Mouse (Mus musculus) urinary bladder, adult 2 months (tissue): Measurements from ENCODE around the gene Insm1. TPM values are rescaled to one million over a fixed set of nuclear protein-coding genes. Genes with fewer than 3 reads are reported as not detected.

Experiments used
- DNase-seq: peaks from one replicate; pipeline ENCODE4 v3.0.0; 2022; ENCODE audit warnings: low spot score
- polyA plus RNA-seq: library from polyadenylated mRNA; depleted of rRNA; stranded (reverse); fragments of >200 nt; gene quantifications from 2 replicates; pipeline ENCODE4 v1.2.3, GENCODE M21; 2012

Insm1 gene
- polyA plus RNA-seq, 1 experiment = 0.03 TPM

DNA sequence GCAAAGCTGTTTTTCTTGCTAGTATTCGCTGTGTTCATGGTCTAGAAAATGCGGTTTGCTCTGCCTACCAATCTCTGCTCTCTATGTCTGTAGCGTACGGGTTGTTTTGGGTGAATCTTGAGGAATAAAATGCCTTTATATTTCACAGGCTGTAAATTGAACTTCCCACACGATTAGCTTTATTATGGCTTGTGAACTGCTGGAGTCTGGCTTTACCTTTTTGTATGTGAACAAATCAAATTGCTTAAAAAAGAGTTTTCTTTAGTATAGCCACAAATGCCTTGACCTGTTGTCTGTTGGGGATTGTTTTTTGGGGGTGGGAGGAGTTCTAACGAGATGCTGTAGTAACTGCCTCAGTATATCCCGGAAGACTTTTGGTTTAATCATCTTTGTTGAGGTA, 2.4 kb downstream of the Insm1 start:
- DNase-seq = no peak

DNA sequence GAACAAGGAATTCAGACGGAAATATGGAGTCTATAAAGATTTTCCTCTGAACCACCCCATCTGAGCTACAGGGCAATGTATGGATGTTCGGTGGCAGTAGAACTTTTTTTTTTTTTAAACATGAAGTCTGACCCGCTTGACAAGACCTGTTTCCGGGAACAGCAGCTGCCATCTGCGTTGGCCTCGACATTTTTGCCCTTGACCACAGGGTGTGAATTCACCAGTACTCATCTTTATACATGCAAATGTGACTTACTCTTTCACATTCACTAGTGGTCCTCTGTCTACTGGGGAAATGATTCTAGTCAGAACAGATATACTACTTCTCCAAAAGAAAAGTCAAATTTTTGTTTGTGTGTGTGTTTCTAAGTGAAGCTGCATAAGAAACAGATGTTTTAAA, 4.1 kb downstream of the Insm1 start:
- DNase-seq = no peak

DNA sequence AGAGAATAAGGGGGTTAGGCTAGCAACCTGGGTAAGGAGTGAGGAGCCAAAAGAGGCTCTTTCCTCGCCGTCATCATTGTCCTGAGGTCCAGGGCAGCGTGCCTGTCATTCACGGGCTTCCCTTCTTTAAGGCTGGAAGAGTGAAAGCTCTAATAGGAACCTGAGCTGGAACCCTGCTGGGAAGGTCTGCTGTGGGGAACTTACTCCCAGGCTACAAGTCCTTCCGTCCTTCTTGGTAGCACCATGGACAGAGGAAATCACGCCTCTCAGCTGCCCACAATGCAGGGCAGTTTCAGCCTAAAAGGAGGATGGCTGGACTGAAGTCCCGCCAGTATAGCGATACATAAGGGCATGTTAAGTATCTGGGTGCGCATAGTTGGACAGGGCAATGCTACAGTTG, 4.8 kb downstream of the Insm1 start:
- no peak for DNase-seq

DNA sequence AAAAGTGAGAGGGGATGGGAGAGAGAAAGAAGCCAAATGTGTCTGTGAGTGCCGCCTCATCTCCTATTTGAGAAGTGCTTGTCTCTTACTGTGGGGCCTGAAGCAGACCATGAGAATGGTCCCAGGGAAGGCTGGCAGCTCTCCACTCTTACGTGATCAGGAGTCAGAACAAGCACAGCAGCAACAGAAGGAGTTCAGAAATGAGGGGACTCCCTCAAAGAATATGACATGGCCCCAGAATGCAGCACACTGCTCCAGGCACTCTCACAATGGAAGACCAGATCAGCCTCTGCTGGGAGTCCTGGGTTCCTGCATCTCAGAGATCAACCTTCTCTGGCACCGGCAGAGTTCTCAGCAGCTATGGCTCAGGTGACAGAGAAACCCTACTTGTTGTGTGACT, 5.9 kb downstream of the Insm1 start:
- DNase-seq = no peak

DNA sequence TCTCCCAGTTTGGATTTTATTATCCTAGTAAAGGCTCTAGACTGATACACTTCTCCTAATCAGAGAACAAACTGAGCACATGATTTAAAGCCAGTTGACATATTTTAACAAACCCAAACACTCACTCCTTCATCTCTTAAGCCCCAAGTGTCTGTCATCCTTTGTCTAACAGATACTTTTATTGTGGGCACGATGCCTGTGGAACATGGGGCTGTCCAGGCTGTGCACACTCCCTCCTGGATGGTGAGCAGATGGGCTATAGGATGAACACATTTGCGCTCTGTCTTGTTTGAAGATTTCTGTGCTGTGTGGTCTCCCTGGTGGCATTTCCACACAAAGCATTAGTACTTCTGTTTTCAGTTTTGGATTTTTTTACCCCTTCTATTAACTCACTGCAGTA, 6.7 kb downstream of the Insm1 start:
- no peak for DNase-seq

DNA sequence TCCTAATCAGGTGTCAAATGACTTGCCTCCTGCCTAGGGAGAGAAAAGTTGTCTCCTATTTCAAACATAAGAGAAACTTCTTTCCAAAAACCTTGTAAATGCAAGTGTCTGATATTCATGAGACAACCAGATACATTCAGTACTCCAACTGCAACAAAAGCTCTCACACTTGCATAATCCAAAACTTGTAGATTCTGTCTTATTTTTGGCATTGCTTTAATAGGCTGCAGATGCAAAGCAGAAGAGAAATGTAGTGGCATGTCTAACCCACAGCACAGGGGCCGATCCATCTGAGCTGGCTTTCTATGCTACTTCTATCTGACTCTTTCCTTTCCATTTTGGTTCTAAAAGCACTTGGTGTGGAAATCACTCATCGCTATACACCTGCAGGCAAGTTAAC, 9.8 kb downstream of the Insm1 start:
- no peak for DNase-seq

DNA sequence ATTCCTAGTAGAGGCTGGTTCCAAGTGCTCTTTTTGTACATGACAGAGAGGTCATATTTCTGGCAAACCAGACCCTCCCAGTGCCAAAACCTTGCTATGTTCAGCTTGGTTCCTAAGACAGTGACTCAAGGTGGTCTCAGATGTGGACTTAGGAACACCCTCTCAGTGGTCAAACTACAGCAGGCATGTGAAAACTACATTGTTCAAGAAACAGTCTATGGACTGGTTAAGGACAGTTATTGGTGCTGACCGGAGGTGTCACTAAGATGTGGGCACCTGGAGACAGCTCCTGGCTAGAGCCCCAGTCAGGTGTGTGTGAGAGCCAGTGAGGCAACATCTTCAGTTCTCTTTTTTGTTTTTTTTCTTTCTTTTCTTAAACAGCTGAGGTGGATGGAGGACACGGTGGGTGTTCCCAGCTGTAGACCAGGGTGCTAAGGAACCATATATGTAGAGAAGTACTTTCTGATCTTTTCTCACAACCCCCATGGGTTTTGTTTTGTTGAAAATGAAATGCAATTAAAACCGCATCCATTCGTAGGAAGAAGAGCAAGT, 17.6 kb downstream of the Insm1 start:
- DNase-seq = no peak

DNA sequence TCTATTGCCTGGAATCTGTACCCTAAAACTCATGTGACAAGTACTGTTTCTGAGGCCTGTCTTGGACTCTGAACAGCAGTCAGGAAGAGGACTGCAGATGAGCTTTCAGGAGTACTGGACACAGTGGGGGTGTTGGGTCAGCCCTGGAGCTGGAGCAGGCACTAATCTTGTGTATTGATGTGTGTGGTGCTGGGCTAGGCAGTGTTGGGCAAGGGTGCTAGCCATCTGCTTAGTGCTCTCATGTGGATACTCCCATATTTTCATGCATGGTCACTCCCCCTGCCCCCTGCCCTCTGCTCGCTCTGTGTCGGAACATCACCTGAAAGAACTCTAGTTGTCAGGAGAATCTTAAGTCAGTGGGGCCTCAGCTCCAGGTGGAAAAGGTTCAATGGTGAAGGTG, 22.3 kb downstream of the Insm1 start:
- DNase-seq = no peak

DNA sequence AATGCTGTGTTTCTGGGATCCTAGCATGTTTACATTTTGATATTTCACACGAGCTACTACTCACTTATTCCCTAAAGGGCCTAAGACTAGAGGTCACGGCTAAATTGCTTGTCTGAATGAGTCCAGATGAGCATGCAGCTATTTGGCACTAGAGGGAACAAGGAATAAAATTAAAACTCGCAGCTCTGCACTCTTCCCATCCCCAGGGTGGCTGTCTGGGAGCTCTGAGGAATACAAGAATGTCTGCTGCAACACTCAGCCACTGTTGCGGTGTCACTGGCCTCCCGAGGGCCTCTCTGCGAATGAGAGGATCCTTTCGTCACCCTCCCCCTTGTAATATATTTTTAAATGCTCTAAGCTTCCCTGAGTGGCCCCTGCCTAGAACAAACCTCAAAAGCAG, 23.7 kb downstream of the Insm1 start:
- no peak for DNase-seq

DNA sequence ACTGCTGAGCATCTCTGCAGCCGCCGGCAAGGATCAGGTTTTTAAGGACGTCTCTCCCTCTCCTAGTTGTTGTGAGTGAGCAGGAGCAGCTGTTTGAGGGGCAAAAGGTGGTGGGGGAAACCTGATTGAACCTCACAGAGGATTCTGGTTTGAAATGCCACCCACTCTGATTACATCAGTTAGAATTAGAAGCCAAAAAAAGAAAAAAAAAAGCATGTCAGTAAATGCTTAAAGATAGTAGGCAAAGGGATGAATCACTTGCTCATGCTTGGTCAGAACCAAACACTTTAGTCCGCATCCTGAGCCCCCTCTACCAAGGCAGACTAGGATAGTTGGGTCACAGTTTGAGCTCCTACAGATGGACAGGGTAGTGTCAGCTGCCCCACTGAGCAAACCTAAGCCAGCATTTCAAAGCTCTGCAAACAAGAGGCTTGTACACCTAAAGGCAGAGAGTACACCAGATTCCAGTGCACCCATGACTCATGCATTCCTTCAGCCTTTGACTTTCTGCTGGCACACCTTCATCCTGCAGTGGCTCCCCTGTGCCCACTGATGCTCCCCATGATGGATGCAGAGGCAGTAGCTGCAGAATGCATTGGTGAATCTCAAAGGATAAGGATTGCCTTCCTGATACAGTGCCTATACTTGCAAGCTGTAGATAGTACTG, 24.8 kb downstream of the Insm1 start:
- no peak for DNase-seq

DNA sequence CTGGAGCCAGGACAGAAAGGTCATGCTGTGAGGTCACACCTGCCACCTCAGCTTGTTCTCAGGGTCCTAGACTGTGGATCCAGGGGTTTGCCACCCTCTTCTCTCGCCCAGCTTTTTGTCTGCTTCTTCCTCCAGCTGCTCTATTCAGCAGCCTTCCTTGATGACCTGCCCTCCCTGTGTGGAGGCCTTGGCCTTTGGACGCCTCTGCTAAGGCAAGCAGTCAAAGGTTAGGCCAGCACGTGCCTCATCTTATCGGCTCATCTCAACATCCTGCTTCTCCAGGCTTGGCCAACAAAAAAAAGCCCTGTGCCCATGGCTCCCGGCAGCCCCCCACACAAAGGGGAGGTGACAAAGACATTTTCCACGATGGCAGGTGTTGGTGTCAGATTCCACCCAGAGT, 25.9 kb downstream of the Insm1 start:
- DNase-seq = no peak

DNA sequence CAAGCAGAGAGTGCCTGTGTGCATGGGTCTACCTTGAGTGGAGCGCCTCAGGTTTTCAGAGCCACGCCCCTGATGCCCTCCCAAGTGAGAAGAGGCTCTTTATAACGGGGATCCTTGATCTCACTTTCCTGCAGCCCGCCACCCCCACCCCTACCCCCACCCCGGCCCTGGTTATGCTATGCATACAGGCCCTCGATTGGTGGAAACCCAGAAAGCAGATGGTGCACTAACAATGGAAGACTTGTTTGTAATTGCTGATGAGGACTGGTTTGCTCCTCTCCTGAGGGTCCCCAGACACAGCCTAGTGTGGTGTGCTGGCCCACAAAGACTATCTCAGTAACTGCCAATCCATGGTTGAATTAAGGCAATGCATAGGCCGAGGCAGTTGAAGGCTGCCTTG, 27.3 kb downstream of the Insm1 start:
- DNase-seq = no peak

DNA sequence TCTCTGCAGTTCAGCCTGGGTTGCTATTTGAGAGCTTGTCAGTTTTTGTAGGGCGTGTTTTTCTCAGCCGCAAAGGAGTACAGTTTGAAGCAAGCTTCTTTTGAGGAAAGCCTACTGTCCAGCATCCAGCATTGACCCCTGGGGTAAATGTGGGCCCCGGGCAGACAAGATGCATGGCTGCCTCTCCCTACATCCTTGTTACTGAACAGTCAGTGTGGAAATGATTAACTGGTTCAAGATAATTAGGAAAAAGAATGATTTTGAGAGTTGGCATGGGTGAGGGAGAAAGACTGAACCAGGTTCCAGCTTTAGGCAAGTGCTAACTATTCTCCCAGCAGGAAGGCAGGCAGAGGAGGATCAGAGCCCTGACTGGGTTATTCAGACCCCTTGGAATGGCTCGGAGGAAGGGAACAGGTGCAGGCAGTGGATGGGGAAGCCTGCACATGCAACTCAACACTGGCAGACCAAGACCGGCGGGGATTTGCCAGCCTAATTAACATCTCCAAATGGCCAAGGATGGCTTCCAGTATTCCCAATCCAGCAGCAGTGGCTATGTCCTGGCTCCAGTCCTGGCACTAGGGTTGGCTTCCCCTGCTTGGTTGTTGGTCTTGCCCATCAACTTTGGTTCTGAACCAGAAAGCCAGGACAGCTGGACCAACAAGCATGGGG, 28.6 kb downstream of the Insm1 start:
- no peak for DNase-seq

DNA sequence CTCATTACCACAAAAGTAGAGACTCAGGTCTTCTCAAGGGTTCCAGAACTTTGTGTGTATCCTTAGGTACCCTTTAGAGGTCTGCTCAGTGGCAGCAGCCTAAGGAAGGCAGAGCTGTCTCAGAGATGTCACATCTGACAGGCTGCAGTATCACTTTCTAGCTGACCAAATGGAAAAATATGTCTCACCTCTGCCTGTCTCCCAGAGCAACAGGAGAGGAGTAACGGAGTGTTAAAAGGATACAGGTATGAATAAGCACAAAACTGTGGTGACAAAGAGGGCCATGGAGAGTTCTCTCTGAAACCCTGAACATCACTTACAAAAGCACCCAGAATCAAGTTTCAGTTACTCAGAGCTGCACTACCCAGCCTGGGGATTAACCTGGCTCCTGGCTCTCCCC, 32.7 kb downstream of the Insm1 start:
- no peak for DNase-seq

DNA sequence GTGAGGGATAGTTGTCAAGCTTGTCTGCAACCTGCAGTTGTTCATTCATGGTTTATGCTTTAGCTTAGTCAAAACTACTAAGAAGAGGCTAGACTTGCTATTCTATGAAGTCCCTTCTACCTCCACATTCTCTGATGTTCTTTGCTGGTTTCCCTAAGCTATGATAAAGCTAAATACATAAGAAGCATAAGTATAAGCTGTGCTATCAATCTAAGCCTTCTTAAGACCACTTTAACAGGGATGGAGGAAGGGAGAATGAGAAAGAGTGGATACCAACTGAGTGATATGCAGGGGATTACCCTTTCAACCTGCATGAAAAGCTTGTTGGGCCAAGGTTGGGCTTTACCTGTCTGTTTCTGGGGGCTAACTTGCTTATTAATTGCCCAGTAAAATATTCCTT, 33.9 kb downstream of the Insm1 start:
- DNase-seq = no peak

DNA sequence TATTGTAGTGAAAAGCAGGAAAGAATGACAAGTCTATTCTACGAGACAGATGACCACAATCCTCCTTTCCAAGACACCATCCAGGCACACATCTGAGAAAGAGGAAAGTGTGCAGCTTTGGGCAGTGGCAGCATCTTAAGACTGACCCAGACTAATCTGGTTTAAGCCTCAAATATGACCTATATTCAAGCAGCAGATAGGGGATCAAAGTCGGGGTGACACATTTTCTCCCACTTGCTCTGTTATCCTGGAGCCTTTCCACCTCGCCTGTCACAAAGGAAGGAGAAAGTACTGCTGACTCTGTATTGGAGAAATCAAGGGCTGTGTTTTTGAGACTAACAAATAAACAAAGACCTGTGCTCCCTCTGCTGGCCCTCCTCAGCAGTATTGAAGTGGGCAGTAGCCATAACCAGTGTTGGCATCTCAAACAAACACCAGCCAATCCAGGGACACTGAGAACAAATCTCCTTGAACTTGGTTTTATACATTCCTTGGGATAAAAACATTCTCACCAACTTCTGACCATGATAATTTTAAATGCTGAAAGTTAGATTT, 34.7 kb downstream of the Insm1 start:
- no peak for DNase-seq

DNA sequence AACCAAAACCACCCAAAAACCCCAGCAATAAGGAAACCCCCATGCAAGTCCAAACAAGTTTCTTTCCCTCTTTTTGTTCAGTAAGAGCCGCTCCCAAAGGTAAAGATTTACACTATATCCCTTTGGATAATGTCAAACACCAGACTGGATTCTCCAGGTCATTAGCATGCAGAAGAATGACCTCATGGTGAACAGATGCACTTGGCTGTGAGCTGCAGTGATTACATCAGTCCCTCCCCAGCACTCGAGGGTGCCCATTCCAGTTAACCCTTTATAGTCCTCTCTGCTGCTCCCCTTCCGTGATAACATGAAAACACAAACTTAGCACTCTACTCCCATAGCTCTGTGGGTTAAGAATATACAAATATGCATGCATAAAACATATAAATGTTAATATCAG, 35.3 kb downstream of the Insm1 start:
- no peak for DNase-seq

DNA sequence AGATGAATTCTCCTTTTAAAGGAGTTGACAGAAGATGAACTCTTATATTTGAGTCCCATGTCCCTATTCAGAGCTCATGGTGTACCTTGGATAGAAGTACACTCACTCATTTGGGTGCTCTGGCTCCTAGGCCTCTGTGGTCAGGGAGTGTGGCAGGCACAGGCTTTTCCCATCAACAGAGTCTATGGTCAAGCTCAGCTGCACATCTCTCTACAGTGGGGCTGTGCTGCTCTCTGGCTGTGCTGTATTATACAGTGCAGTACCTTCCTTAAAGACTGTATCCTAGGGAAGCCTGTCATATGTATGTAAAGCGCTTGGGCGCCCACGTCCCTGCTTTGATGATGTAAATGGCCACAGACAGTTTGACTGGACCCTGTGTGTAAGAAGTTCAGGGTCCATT, 35.9 kb downstream of the Insm1 start:
- DNase-seq = no peak

DNA sequence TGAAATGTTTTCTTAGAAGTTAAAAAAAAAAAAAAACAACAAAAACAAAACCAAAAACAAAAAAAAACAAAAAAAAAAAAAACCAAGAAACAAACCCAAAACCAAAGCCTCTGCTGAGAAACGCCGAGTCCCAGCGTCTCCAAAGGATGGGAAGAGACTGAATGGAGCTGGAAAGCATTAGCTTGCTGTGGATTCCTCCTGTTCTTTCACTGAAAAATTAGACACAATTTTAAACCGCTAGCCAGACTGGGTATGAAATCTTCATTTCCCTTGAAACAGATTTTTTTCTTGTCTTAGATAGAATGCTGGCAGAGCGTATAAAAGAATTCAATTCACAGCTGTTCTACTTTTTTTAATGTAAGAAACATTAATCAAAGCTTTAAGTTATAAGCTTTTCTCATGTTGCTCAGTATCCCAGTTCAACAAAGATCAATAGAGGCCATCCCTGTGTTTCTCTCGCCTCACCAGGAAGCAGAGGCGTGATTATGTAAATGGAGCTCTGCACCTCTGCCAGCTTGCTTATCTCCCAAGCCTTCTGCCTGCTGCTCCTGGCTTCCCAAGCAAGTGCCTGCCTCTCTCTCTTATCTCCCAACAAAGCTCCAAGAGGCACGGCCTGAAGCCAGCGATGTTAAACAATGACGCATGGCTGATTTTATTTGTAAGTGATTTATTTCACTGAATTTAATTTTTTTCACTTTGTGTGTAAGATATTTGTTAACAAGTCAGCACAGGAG, 37.2 kb downstream of the Insm1 start:
- no peak for DNase-seq

DNA sequence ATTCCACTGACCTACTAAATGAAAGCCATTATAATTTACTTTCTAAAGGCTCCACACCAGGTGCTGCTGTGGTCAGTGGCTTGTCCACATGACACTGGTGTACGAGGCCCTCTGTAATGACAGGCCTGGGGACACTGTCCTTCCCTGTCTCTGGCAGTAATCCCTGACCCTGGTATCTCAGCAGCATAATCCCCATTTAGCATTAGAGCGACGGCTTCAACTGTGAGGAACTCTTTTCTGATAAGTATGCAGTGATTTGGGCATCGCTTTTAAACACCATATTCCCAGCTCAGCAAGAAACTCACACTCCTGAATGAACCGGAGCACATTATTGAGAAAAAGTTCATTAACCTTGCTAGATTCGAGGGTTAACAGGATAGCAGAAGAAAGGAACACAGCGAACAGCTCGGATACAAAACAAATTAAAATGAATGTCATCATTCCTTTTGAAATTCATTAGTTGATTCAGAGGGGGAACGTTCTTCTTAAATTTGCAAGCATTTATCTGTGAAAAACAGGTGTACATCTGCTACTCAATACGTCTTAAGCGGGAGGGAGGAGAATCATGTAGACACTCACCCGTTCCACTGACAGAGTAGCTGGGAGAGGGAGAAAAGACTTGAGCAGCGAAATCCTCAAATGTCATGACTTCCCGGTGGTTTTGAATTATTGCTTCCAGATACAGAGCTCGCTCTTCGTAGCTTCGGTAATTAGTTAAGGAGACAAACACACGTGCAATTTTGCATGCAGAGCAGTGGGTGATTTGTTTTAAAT, 38.3 kb downstream of the Insm1 start:
- DNase-seq = no peak

DNA sequence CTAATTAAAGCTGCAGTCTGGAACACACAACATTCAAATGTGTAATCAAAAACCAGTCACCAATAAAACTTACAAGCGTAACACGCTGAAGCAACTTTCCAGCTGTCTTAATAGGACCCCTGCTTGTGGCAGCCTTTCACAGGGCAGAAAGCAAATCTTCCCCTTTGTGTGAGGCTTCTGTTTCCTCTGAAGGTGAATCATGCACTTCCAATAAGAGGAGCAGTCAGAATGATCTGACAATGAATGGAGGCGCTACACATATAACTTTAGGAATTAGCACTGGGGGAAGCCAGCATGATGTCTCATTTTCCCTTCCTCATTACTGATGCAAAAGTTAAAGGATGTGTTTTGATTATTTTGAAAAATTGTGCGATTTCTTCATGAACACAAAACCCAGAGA, 39.4 kb downstream of the Insm1 start:
- no peak for DNase-seq

DNA sequence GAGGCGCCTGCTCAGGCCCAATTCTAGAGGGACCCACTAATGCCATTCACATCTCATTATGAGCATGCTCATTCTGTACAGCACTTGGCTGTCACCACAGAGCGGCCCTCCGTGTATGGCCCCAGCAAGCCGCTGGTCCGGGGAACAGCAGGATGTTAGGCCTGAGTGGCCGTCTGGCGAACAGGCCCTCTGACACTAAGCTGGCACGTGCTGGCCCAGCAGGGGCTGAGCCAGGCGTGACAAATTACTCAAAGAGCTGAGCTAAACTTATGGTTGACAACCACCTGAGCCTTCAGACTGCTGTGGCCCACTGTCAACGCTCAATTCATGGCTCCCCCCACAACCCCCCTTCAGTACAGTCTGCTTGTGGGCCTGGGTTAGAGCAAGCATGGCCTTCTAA, 40.5 kb downstream of the Insm1 start:
- DNase-seq = no peak
